Mouse (Mus musculus): ENCODE measurements around the gene 1700037H04Rik. TPM values are rescaled to one million over a fixed set of nuclear protein-coding genes. Genes with fewer than 3 reads are reported as not detected.

1700037H04Rik gene
- total RNA-seq, 2 experiments from 2014 or later, result 15.5 to 31.3 TPM

DNA sequence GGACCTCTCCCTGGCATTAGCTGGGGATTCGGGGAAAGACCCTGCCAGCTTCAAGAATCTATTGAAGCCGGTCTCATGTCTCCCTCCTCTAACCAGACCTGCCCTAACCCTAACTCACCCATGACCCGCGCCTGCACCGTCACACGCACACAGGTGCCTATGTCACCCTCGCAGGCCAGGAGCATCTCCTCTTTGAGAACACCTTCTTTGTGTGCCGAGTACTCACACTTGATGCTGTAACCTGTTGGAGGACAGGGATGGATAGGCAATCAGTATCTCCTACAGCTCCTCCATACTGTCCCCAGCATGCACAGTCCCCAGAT lies 12.9 kb downstream of the 1700037H04Rik start:
- no peak for ATAC-seq (ENCODE audit: poor library complexity, severe bottlenecking)

DNA sequence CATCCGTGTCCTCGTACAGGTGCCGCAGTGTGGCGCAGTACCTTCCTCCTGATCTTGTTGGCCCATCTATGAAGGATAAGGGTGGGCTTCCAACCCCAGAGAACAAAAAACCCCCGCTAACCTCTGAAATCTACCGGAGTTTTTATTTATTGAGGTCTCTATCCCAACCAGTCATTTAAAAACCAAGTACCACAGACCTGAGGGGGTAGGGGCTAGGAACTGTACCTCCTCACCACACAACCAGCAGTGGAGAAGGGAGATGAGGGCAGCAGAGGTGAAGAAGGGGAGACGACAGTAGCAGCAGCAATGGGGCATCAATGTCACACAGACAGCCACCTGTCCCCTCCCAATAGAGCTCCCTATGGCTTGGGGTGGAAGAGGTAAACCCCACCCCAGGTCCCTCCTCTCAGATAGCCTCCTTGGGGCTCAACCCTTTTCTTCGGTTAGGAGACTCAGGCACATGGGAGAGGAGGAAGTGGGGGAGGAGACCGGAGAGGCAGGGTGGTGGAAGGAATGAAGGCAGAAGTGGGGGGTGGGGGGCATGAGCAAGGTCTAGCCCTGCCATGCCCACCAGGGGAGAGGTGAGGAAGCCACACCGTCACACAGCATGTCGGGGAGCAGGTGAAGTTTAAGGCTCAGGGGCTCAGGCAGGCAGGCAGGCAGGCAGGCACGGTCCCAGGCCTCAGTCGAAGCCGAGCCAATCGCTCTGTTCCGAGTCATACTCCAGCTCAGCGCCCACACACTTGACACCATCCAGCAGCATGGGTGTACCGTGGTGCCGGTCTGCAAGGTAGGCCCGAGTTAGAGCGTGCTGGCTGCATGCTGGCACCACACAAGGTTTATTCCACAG lies 13.5 kb downstream of the 1700037H04Rik start:
- no peak for ATAC-seq (ENCODE audit: poor library complexity, severe bottlenecking)

DNA sequence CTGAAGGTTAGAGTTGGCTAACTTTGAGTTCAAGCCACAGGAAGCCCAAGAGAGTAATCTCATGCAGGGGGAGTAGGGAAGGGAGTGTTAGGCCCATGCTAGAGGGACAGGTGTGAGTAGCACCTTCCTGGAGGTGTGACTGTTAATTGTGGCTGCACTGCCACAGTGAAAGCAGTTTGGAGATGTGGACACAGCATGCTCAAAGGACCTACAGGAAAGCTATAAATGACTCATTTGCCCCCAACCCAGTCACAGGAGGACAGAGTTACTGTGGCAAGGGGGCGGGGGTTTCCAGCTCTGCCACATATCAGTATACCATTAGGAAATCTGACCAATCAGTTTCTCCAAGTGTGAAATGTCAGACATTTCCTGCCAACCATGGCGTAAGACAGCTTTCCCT lies 14.3 kb downstream of the 1700037H04Rik start:
- ATAC-seq (ENCODE audit: poor library complexity, severe bottlenecking), result no peak

DNA sequence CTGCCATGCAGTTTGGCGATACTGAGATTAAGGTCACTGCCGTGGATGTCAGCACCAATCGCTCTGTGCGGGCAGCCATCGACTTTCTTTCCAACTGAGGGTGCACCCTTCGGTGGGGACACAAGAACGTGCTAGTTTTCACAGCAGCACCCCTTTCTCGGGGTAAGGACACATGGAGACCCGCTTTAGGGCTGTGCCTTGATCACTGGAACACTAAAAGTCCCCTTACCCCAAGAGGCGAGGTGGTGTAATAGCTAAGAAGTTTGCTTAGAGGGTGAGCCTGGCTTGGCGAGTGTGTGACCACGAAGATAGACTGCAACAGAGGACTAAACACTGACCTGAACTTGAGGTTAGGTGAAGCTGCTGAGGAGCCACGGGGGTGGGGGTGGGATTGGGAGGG lies 14.8 kb downstream of the 1700037H04Rik start:
- no peak for ATAC-seq (ENCODE audit: poor library complexity, severe bottlenecking)

DNA sequence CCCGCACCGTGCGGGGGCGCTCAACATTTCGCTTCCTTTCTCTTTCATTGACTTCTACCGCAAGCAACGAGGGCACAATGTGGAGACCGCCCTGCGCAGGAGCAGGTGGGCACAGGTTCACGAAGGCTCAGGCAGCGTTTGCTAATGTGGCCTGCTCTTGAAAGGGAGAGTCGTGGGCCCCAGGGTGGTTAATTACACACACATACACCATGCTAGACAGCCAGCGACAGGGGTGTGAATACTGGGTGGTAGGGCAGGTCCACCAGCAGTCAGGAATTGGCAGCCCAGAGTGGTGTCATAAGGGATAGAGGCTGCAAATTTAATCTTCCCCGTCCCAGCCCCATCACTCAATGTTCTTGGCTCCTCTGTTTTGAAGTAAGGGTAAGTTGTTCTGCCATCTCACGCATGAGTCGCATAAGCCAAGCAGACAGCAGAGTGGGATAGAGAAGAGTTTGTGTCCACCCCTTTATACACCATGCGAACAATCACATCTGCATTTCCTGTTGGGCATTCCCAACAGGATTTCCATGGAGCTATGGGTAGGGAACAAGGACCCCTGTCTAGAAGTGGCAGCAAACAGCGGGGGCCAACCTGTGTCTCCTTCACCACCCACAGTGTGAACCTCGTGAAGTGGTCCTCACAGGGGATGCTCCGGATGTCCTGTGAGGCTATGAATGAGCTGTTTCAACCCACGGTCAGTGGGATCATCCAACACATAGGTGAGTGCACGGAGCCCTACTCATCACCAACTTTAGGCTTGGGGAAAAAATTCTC lies 16.7 kb downstream of the 1700037H04Rik start:
- no peak for ATAC-seq (ENCODE audit: poor library complexity, severe bottlenecking)

DNA sequence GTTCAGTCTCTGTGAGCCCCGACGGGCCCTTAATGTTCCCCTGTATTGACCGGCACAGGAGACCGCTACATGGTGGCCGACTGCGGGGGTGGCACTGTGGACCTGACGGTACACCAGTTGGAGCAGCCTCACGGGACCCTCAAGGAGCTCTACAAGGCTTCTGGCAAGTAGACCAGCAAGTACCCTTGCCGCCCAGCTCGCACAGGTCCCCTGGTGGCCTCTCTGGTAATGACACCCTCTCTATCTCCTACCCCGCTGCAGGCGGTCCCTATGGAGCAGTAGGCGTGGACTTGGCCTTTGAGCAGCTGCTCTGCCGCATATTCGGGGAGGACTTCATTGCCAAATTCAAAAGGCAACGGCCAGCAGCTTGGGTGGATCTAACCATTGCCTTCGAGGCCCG lies 17.3 kb downstream of the 1700037H04Rik start:
- peak; percentile 73 for ATAC-seq (ENCODE audit: poor library complexity, severe bottlenecking)

DNA sequence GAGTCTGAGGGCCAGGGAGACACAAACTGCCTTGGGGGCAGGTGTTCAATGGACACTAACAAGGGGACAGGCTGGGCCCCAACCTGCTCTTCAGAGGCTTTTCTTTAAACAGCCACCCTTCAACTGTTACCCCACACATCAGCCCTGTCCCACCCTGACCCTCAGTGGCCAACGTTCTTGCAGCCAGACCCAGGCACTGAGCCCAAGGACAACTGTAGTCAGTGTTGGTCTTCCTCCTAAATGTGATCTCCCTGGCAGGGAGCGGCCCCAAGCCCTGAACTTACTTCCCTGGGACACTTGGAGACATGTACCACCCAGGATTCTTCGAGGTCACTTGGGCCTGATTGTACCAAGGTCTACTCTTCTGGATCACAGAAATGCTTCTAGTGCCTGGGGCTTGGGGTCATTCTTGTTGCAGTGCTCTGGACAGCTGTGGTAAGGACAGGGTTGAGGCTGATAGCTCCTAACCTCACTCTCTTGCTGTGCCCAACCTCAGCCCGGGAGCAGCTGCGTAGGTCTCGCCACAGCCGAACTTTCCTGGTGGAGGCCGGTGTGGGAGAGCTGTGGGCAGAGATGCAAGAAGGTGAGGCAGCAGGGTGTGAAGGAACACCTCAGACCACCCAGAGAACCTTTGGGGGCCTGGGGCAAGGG lies 18.4 kb downstream of the 1700037H04Rik start:
- no peak for ATAC-seq (ENCODE audit: poor library complexity, severe bottlenecking)

DNA sequence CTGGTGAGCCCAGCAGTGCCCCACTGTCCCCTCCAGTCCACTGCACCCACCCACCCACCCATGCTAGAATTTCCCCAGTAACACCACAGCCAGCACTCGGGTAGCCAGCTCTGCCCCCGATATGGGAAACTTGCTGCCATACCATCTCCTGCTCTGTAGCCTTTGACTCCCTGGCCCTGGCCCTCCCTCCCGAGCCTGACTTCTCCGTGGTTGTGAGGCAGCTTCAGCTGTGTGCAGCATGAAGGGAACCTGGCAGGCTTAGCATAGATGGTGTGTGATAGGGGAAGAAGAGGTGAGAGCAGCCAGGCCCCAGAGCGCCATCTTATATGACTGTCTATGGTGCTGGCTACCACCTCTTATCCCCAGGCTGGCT lies 19.4 kb downstream of the 1700037H04Rik start:
- ATAC-seq (ENCODE audit: poor library complexity, severe bottlenecking), result no peak

DNA sequence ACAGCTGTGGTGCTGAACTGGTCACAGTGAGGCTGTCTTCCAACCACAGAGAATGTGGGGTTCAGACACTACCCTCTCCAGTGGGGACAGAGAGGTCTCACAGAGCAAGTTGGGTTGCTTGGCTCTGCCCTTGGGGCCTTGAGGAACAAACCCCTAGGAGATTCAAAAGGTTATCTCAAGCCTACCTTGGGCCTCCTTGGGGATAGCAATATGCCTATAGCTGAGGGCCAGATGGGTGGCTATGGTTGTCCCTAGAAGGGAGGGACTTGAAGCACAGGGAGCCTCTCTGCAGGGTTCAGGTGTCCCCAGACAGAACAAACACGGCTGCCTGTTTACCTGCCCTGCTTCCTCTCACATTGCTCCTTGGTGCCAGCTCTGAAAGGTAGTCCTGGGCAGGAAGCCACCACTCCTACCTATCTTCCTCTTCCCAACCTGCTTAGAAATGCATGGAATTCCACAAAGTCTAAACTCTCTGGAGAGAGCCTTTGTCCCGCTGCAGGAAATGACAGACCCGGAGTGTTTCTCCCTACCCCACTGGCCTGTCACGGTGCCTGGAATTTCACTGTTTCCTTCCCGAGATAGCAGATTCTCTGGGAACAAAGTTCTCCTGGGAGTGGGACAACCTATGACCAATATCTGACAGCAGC lies 19.9 kb downstream of the 1700037H04Rik start:
- ATAC-seq (ENCODE audit: poor library complexity, severe bottlenecking), result no peak

DNA sequence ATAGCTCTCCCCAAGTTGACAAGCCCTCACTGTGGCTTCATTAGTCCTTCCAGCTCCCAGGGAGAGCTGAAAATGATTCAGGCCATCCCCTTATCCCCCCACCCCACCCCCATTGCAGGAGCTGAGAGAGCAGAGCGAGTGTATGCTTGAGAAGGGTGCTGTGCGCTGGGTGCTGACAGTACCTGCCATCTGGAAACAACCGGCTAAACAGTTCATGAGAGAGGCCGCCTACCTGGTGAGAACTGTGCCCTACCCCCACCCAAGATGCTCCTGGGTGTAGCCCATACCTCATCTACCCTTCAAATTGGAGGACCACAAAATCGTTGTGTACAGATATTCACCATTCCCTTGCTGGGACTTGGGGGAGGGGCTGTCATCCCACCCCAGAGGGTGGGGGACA lies 20.6 kb downstream of the 1700037H04Rik start:
- no peak for ATAC-seq (ENCODE audit: poor library complexity, severe bottlenecking)

DNA sequence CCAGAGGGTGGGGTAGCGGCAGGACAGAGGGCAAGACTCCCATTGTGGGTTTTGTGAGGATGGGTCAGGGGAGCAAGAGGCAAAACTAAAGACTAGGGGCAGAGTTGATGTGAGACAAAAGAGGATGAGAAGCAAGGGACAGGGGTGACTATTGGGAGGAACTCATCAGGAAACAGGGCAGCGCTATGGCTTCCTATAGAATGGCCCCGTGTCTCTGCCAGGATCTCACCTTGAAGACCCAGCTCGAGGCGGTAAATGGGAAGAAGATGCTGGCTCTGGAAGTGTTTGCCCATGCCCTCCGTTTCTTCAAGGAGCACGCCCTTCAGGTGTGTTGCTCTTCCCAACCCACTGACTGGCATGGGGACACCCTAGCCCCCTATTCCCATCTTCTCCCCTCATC lies 21.1 kb downstream of the 1700037H04Rik start:
- ATAC-seq (ENCODE audit: poor library complexity, severe bottlenecking), result no peak

DNA sequence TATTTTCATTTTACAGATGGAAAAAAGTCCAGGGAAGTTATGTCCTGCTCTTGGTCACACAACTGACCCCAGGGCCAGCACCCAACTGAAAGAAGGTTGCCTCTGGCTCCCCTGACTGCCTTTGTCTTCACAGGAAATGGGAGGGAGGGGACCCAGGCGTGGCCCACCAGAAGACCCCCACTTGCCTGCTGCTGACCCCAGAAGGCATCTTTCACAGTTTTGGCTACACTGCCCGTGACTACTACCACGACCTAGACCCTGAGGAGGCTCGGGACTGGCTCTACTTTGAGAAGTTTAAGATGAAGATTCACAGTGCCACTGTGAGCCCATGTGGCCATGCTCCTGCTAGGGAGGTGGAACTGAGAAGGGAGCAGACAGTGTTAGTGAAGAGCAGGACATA lies 21.6 kb downstream of the 1700037H04Rik start:
- ATAC-seq (ENCODE audit: poor library complexity, severe bottlenecking), result no peak

DNA sequence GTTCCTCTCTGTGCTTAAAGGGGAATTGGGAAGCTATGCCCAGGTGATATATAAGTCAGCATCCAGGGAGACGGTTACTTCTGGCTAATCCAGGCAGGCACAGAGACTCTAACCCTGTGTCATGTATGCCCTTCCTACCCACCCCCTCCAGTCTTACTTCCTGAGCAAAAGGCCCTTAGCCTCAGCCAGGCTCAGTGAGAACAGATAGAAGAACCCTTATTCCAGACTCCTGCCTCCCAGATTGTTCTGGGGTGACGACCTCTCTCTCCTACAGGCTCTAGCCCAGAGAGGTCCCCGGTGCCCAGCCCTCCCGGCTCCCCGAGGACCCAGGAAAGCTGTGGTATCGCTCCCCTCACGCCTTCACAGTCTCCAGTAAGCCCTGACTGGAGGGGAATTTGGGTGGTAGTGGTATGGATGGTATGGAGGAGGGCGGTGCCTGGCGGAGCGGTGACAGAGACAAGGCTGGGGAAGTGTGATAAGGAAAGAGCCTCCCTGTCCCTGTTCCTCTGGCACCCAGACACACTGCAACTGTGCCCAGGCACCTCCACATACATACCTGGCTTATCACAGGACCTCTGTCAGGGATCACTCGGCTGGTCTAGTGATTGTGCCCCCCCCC lies 24.3 kb downstream of the 1700037H04Rik start:
- peak; percentile 33; the same call in 1 of the 2 replicates for ATAC-seq (ENCODE audit: poor library complexity, severe bottlenecking)

DNA sequence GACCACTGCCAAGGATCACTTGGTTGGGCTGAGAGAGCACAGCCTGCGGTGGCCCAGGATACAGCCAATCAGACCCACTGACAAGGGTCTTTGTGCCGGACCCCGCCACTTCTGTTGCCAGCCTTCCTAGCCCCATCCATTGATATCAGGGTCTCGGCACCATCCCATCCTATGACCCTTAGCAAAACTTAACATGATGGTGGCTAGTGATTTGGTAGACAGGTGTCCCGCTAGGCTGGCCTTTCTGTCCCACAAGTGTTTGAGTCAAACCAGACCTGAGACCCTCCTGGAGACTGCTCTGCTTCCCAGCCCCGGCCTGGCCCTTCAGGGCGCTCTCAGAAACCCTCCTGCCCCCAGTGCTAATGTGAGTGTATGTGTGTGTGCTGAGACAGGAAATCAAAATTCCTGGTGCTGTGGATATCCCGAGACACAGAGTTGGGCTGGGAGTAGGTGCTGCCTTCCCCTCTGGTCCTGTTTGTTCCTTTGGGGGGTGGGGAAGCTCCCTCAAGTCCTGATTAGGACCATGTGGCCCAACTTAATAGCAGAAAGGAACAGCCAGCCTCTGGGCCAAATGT lies 25.0 kb downstream of the 1700037H04Rik start:
- no peak for ATAC-seq (ENCODE audit: poor library complexity, severe bottlenecking)

DNA sequence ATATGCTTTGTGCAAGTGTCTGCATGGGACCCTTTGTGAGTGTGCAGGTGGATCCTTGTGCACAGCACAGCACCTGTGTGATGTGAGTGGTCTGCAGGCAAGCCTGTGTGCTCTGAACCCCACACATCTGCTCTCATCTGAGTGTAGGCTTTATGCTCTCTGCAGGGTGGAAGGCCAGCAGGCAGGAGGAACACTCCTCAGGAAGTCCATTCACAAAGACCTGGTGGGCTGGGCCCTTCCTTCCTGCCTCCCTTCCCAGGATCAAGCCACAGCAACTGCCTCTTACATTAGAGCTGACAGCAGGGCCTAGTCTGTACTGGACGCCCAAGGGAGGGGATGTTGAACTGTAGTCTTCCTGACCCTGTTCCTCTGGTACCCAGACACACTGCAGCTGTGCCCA lies 25.5 kb downstream of the 1700037H04Rik start:
- no peak for ATAC-seq (ENCODE audit: poor library complexity, severe bottlenecking)

DNA sequence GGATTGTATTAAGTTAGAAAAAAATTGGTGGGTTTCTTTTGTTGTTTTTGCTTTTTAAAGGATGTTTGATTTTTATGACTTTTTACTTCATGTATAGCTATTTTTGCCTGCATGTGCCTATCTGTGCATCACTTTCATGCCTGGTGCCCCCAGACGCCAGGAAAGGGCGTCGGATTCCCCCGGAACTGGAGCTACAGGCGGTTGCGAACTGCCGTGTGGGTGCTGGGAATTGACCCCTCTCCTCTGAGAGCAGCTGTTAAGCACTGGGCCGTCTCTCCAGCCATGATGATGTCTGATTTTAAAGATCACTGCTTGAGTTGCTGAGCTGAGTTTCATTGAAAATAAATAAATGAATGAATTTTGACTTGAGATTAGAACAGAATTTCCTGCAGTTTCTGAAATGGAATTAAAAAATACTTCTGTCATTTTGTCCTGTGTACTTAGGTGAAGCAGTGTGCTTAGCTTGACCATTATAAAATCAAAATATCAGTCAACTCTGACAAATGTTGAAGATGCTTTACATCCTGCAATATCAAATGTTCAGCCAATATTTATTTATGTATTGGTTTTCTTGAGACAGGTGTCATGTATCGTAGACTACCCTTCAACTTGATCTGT lies 26.8 kb downstream of the 1700037H04Rik start, which contains the start of gene Gm11037:
Gm11037 (plus strand) TSS at position 568 of the 618 bp plus-strand sequence.
- ATAC-seq (ENCODE audit: poor library complexity, severe bottlenecking), result no peak

DNA sequence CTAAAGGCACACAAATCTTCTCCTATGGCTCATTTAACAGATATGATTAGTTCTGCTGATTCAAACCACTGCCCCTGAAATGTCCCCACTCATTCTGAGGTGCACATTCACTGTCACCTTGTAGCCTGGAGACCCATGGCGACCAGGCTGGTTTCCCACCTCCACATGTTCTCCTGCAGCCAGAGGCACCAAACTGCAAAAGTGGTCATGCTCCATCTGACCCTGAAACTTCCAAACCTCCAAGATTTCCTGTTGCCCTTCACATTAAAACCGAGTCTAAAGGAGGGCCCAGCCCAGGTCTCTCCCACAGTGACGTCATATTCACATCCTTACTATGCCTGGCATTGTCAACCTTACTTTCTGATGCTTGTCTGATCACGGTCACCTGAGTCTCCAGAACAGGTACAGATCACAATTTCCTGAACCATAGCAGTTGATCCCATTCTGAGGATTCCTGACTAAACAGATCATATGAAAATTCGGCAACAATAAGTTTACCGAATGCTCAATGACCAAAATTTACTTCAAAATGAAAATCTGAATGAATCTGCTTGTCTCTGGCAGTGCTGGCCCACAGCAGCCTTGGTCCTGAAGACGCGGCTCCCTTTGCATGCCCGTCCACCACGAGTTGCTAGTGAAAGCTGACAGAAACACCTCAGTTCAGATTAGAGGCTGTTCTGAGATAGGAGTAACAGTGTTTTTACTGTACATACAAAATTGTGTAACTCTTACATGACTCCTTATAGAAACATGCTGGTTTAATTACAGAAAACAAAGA lies 27.6 kb downstream of the 1700037H04Rik start:
- no peak for ATAC-seq (ENCODE audit: poor library complexity, severe bottlenecking)

DNA sequence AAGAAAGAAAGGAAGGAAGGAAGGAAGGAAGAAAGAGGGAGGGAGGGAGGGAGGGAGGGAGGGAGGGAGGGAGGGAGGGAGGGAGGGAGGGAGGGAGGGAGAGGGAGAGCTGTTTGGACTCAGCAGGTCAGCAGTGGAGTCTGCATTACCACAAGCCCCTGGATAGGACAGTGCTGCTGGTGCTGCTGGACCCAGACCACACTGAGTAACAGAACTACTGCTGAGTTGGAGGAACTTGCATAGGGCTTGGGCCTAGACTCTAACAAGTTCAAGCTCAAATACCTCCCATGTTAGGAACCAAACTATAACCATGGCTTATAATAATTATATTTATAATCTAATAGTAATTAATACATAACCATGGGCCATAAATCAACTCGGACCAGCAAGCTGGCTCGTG lies 29.0 kb downstream of the 1700037H04Rik start:
- no peak for ATAC-seq (ENCODE audit: poor library complexity, severe bottlenecking)

DNA sequence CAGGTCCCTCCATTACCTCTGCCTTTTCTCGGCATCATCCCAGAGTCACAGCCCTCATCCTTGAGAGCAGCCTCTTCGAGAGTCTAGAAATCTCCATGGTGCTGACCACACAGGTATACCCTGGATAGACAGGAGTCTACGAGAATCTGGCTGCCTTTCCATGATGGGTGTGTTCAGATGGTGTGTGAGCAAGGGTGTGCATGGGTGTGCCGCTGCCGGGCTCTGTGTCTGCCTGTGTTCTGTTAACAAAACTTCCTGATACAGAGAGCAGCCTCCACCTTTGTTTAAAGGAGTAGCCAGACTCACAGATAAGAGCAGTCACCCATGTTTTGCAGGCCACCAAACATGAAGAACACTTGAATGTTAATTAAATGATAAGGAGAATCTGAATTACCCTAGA lies 30.0 kb downstream of the 1700037H04Rik start:
- ATAC-seq (ENCODE audit: poor library complexity, severe bottlenecking), result no peak

Measured in megakaryocyte, adult 5-6 weeks (primary cell).